Mouse (Mus musculus): ENCODE measurements around the gene Gpr1. TPM values are rescaled to one million over a fixed set of nuclear protein-coding genes. Genes with fewer than 3 reads are reported as not detected.
A peak's percentile ranks its signal among the peaks of the same experiment; 100 is the strongest.
"Not testable (repeated sequence)": the region's sequence is repeated elsewhere in the genome, so short reads cannot be mapped to it uniquely, and the experiment has no call there.

Gpr1 gene
- total RNA-seq, 1 experiment: 1.3 TPM

DNA sequence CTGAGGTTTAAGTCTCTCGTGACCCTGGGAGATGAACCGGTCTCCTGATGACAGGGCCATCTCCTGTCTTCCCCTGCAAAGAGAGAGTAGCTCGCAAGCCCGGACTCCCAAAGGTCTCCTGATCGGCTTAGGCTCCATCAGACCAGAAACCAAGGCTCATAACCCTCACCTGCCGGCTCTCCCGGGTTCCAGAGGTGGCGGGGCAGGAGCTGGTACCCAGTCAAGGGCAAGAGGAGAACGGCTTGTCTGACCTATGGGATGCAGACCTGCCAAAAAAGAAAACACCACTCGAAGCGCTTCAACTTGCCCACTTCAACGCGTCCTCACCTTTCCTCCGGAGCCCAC is 38.1 kb downstream of the Gpr1 start:
- Histone ChIP-seq H3K4me3 (ENCODE audit: insufficient read depth in 1 of 2, low read depth in 1 of 2, low read length in 2 of 2, poor library complexity in 1 of 2, severe bottlenecking in 1 of 2) (peak overlapping the region; percentile 95 to 98), H3K36me3 (ENCODE audit: control insufficient read depth, insufficient read depth, low read length, poor library complexity, severe bottlenecking) (peaks cover 25% of the 10 kb centered on the region), H3K27ac (ENCODE audit: insufficient read depth, low read depth, low read length, poor library complexity, severe bottlenecking) (peak overlapping the region; percentile 85), H3K4me1 (ENCODE audit: control insufficient read depth in 2 of 2, insufficient read depth in 2 of 2, low read length in 2 of 2, poor library complexity in 1 of 2) (no peaks in the 10 kb centered on the region), H3K9me3 (ENCODE audit: control insufficient read depth, insufficient read depth, low read depth, low read length) (no peaks in the 10 kb centered on the region), H3K9ac (ENCODE audit: insufficient read depth, low read depth, low read length, poor library complexity, severe bottlenecking) (peak overlapping the region; percentile 99)
- TF ChIP-seq CHD2 (IDR thresholded peaks at IDR 0.05; ENCODE audit: low read depth, low read length) (no peak), ZNF384 (IDR thresholded peaks at IDR 0.05; ENCODE audit: low read depth, low read length) (no peak), ZC3H11A (IDR thresholded peaks at IDR 0.05; ENCODE audit: borderline replicate concordance, low read depth, low read length) (no peak), HCFC1 (IDR thresholded peaks at IDR 0.05; ENCODE audit: borderline replicate concordance, insufficient read depth, low read length) (no peak), MAFK (IDR thresholded peaks at IDR 0.05; ENCODE audit: insufficient read depth, low read depth, low read length) (no peak)
- in situ Hi-C loops (cut with MboI; ENCODE audit: low sequenced_read_pairs in 2 of 2, unreplicated experiment in 2 of 2): no loop called here
- no peak for DNase-seq (ENCODE audit: low read depth, low spot score)

DNA sequence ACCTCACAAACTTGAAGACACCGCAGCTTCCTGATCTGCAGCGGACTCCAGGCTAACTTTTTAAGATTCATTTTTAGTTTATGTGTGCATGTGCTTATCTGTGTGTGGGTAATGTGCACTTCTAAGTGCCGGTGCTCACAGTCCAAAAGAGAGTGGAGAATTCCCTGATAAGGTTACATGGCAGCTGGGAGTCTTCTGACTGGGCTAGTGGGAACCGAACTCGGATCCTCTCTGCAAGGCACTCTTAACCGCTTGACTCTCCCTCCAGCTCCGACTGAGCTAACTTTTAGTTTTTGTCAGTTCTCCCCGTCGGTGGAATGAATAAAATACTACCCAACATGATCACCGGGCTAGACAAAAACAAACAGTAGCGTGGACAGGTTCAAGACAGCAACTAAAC is 38.5 kb downstream of the Gpr1 start:
- Histone ChIP-seq H3K36me3 (ENCODE audit: control insufficient read depth, insufficient read depth, low read length, poor library complexity, severe bottlenecking) (peaks cover 25% of the 10 kb centered on the region), H3K27ac (ENCODE audit: insufficient read depth, low read depth, low read length, poor library complexity, severe bottlenecking) (peak overlapping the region; percentile 85; the same call in 1 of the 2 replicates), H3K4me3 (ENCODE audit: insufficient read depth in 1 of 2, low read depth in 1 of 2, low read length in 2 of 2, poor library complexity in 1 of 2, severe bottlenecking in 1 of 2) (peak overlapping the region; percentile 95 to 98), H3K9ac (ENCODE audit: insufficient read depth, low read depth, low read length, poor library complexity, severe bottlenecking) (peak overlapping the region; percentile 99), H3K4me1 (ENCODE audit: control insufficient read depth in 2 of 2, insufficient read depth in 2 of 2, low read length in 2 of 2, poor library complexity in 1 of 2) (no peaks in the 10 kb centered on the region), H3K9me3 (ENCODE audit: control insufficient read depth, insufficient read depth, low read depth, low read length) (no peaks in the 10 kb centered on the region)
- DNase-seq (ENCODE audit: low read depth, low spot score): no peak
- no peak for TF ChIP-seq MAFK (IDR thresholded peaks at IDR 0.05; ENCODE audit: insufficient read depth, low read depth, low read length)
- TF ChIP-seq HCFC1 (IDR thresholded peaks at IDR 0.05; ENCODE audit: borderline replicate concordance, insufficient read depth, low read length): no peak
- no peak for TF ChIP-seq ZC3H11A (IDR thresholded peaks at IDR 0.05; ENCODE audit: borderline replicate concordance, low read depth, low read length)
- no peak for TF ChIP-seq CHD2 (IDR thresholded peaks at IDR 0.05; ENCODE audit: low read depth, low read length)
- no peak for TF ChIP-seq ZNF384 (IDR thresholded peaks at IDR 0.05; ENCODE audit: low read depth, low read length)
- in situ Hi-C loops (cut with MboI; ENCODE audit: low sequenced_read_pairs in 2 of 2, unreplicated experiment in 2 of 2): no loop called here

DNA sequence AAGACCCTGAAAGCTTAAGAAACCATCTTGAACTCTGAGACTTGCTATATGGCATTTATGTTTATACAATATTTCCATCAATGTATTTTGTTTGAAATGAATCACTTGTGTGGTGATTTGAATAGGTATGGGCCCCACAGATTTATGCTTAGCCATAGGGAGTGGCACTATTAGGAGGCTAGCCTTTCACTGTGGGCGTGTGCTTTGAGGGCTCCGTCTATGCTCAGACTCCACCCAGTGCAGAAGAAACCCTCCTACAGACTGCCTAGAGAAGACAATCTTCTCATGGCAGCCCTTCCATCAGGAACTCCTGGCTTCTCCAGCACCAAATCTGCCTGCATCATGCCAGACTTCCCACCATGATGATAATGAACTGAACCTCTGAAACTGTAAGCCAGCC is 45.7 kb downstream of the Gpr1 start:
- TF ChIP-seq HCFC1 (IDR thresholded peaks at IDR 0.05; ENCODE audit: borderline replicate concordance, insufficient read depth, low read length) (no peak), ZNF384 (IDR thresholded peaks at IDR 0.05; ENCODE audit: low read depth, low read length) (no peak), CHD2 (IDR thresholded peaks at IDR 0.05; ENCODE audit: low read depth, low read length) (no peak), ZC3H11A (IDR thresholded peaks at IDR 0.05; ENCODE audit: borderline replicate concordance, low read depth, low read length) (no peak), MAFK (IDR thresholded peaks at IDR 0.05; ENCODE audit: insufficient read depth, low read depth, low read length) (no peak)
- Histone ChIP-seq H3K4me1 (ENCODE audit: control insufficient read depth in 2 of 2, insufficient read depth in 2 of 2, low read length in 2 of 2, poor library complexity in 1 of 2) (peaks cover 0 to 2% of the 10 kb centered on the region in 2 experiments; a peak in 1 of 4 replicates), H3K36me3 (ENCODE audit: control insufficient read depth, insufficient read depth, low read length, poor library complexity, severe bottlenecking) (peaks cover 10% of the 10 kb centered on the region), H3K27ac (ENCODE audit: insufficient read depth, low read depth, low read length, poor library complexity, severe bottlenecking) (no peak overlapping the region), H3K9me3 (ENCODE audit: control insufficient read depth, insufficient read depth, low read depth, low read length) (no peaks in the 10 kb centered on the region), H3K9ac (ENCODE audit: insufficient read depth, low read depth, low read length, poor library complexity, severe bottlenecking) (no peak overlapping the region), H3K4me3 (ENCODE audit: insufficient read depth in 1 of 2, low read depth in 1 of 2, low read length in 2 of 2, poor library complexity in 1 of 2, severe bottlenecking in 1 of 2) (no peak overlapping the region)
- DNase-seq (ENCODE audit: low read depth, low spot score): no peak
- in situ Hi-C loops (cut with MboI; ENCODE audit: low sequenced_read_pairs in 2 of 2, unreplicated experiment in 2 of 2): no loop called here

DNA sequence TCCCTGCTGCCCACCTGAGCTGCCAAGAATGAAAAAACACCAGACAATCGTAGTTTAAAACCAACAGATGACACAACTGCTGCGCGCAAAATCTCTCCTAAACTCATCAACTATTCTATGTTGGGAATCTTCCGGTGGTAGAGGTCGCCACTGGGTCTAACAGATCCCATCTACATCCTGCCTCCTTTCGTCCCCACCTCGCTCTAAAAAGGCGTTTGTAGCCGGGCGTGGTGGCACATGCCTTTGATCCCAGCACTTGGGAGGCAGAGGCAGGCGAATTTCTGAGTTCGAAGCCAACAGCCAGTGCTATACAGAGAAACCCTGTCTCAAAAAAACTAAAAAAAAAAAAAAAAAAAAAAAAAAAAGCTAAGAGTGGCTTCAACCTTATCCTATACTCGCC is 74.1 kb downstream of the Gpr1 start:
- Histone ChIP-seq H3K4me3 (ENCODE audit: insufficient read depth in 1 of 2, low read depth in 1 of 2, low read length in 2 of 2, poor library complexity in 1 of 2, severe bottlenecking in 1 of 2) (peak overlapping the region; percentile 14 to 55), H3K27ac (ENCODE audit: insufficient read depth, low read depth, low read length, poor library complexity, severe bottlenecking) (peak overlapping the region; percentile 90), H3K9ac (ENCODE audit: insufficient read depth, low read depth, low read length, poor library complexity, severe bottlenecking) (peak overlapping the region; percentile 82), H3K4me1 (ENCODE audit: control insufficient read depth in 2 of 2, insufficient read depth in 2 of 2, low read length in 2 of 2, poor library complexity in 1 of 2) (peaks cover 9 to 12% of the 10 kb centered on the region in 2 experiments), H3K9me3 (ENCODE audit: control insufficient read depth, insufficient read depth, low read depth, low read length) (no peaks in the 10 kb centered on the region), H3K36me3 (ENCODE audit: control insufficient read depth, insufficient read depth, low read length, poor library complexity, severe bottlenecking) (peaks cover 3% of the 10 kb centered on the region)
- TF ChIP-seq CHD2 (IDR thresholded peaks at IDR 0.05; ENCODE audit: low read depth, low read length) (no peak), ZNF384 (IDR thresholded peaks at IDR 0.05; ENCODE audit: low read depth, low read length) (peak; percentile 89), HCFC1 (IDR thresholded peaks at IDR 0.05; ENCODE audit: borderline replicate concordance, insufficient read depth, low read length) (no peak), MAFK (IDR thresholded peaks at IDR 0.05; ENCODE audit: insufficient read depth, low read depth, low read length) (no peak), ZC3H11A (IDR thresholded peaks at IDR 0.05; ENCODE audit: borderline replicate concordance, low read depth, low read length) (no peak)
- DNase-seq (ENCODE audit: low read depth, low spot score): no peak
- in situ Hi-C loops (cut with MboI; ENCODE audit: low sequenced_read_pairs in 2 of 2, unreplicated experiment in 2 of 2): no loop called here

DNA sequence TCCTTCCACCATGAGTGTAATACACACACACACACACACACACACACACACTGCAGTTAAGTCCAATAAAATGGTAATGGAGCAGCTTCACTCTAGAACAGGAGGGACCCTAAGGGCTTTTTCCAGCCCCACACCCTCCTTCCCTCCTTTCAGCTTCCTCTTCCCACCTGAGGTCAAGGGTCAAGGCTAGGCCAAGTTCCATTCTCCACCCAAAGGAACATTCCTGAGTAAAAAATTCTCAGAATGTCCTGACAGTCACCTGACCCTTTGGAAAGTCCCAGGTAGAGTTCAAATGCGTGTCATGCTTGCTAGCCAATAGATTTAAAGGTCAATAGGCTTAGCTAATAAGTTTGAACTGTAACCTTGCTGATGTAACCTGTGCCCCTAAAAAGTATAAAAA is 75.8 kb downstream of the Gpr1 start:
- Histone ChIP-seq H3K4me1 (ENCODE audit: control insufficient read depth in 2 of 2, insufficient read depth in 2 of 2, low read length in 2 of 2, poor library complexity in 1 of 2) (peaks cover 11 to 12% of the 10 kb centered on the region in 2 experiments), H3K9ac (ENCODE audit: insufficient read depth, low read depth, low read length, poor library complexity, severe bottlenecking) (peak overlapping the region; percentile 48; the same call in 1 of the 2 replicates), H3K4me3 (ENCODE audit: insufficient read depth in 1 of 2, low read depth in 1 of 2, low read length in 2 of 2, poor library complexity in 1 of 2, severe bottlenecking in 1 of 2) (0 out of 4 replicates have a peak overlapping the region, but pooled peaks of 1 of the 2 experiments have one; percentile 55), H3K27ac (ENCODE audit: insufficient read depth, low read depth, low read length, poor library complexity, severe bottlenecking) (peak overlapping the region; percentile 90)
- TF ChIP-seq CHD2 (IDR thresholded peaks at IDR 0.05; ENCODE audit: low read depth, low read length): peak; percentile 87
- in situ Hi-C loops (cut with MboI; ENCODE audit: low sequenced_read_pairs in 2 of 2, unreplicated experiment in 2 of 2); H3K9me3 ChIP-seq (ENCODE audit: control insufficient read depth, insufficient read depth, low read depth, low read length); H3K36me3 ChIP-seq (ENCODE audit: control insufficient read depth, insufficient read depth, low read length, poor library complexity, severe bottlenecking): not testable (repeated sequence)
- DNase-seq (ENCODE audit: low read depth, low spot score): peak; percentile 96

Measured in ES-E14 (cell line).